Comparison of ENCODE assay signal across 8 mouse cellular contexts in genomic region chr3:88337367-88338020, GRCm38 (mm10). TPM values are rescaled to one million over a fixed set of nuclear protein-coding genes. Genes with fewer than 3 reads are reported as not detected.
A peak's percentile ranks its signal among the peaks of the same experiment; 100 is the strongest.
DNase-seq lines count a peak whose midpoint lies in the region; ATAC-seq and TF ChIP-seq lines count a peak whose summit lies in the region.

No protein-coding gene starts in this region.

- no peak overlapping the region for H3K4me2 ChIP-seq in hindbrain, embryonic 11.5 days (replicated peaks; ENCODE audit: low read depth, low read length)

- DNase-seq in embryo, embryonic 10 days (ENCODE audit: low spot score): peak; percentile 19
- no peak for DNase-seq in embryo, embryonic 9.5 days (ENCODE audit: extremely low spot score)
- DNase-seq in thymus, postnatal 0 days (ENCODE audit: low spot score): peak; percentile 57
- no peak for DNase-seq in thymus, adult 2 months
- DNase-seq in hindbrain, embryonic 11.5 days (ENCODE audit: low spot score): no peak
- no peak for DNase-seq in gastrocnemius, postnatal 25 days
- no peak for DNase-seq in adrenal gland, postnatal 36 days

- no peaks in the 10 kb centered on the region for H3K9me3 ChIP-seq in hindbrain, embryonic 11.5 days (ENCODE audit: control insufficient read depth, low read length)

- peaks cover 10% of the 10 kb centered on the region for H3K4me1 ChIP-seq in thymus, adult 2 months (replicated peaks; ENCODE audit: control insufficient read depth, insufficient read depth, low read length)
- peaks cover 8% of the 10 kb centered on the region; the same call in 1 of the 2 replicates for H3K4me1 ChIP-seq in hindbrain, embryonic 11.5 days (replicated peaks; ENCODE audit: control insufficient read depth, insufficient read depth, low read length)

- H3K36me3 ChIP-seq in thymus, adult 2 months (ENCODE audit: control insufficient read depth, insufficient read depth, low read length): peaks cover 9% of the 10 kb centered on the region
- H3K36me3 ChIP-seq in hindbrain, embryonic 11.5 days (ENCODE audit: control insufficient read depth, insufficient read depth, low read length): peaks cover 3% of the 10 kb centered on the region

- H3K27me3 ChIP-seq in thymus, adult 2 months (ENCODE audit: control insufficient read depth, insufficient read depth, low read length): no peaks in the 10 kb centered on the region
- H3K27me3 ChIP-seq in hindbrain, embryonic 11.5 days (ENCODE audit: control insufficient read depth, insufficient read depth, low read length): no peaks in the 10 kb centered on the region

- no peak for ATAC-seq in hindbrain, embryonic 11.5 days (ENCODE audit: low FRiP score)
- peak; percentile 20 for ATAC-seq in megakaryocyte, adult 5-6 weeks (ENCODE audit: poor library complexity, severe bottlenecking)

- H3K9ac ChIP-seq in hindbrain, embryonic 11.5 days (ENCODE audit: low read depth, low read length): no peak overlapping the region

- no peak overlapping the region for H3K4me3 ChIP-seq in thymus, adult 2 months (ENCODE audit: control insufficient read depth, insufficient read depth, low read length)
- 0 out of 2 replicates have a peak overlapping the region, but pooled peaks have one; percentile 3 for H3K4me3 ChIP-seq in hindbrain, embryonic 11.5 days (ENCODE audit: low read depth, low read length)

- no peak overlapping the region for H3K27ac ChIP-seq in thymus, adult 2 months (ENCODE audit: control insufficient read depth, insufficient read depth, low read length)
- no peak overlapping the region for H3K27ac ChIP-seq in hindbrain, embryonic 11.5 days (ENCODE audit: low read depth, low read length)

- 21% methylated on average over 11 of the region's 11 CpGs for WGBS in thymus, adult 2 months
- 90% methylated on average over 11 of the region's 11 CpGs for WGBS in hindbrain, embryonic 11.5 days

- TF ChIP-seq CTCF in thymus, adult 2 months (IDR thresholded peaks at IDR 0.05; ENCODE audit: borderline replicate concordance, control insufficient read depth, extremely low read depth, insufficient read depth, low read length, poor library complexity): no peak

- no peak for TF ChIP-seq POLR2A in thymus, adult 2 months (IDR thresholded peaks at IDR 0.05; ENCODE audit: control insufficient read depth, extremely low read depth, insufficient read depth, low read length, poor library complexity)

RNA-seq across cellular contexts. Expression of gene Smg5, which starts 1.4 kb away (rescaled TPM):
- 30.0 and 35.4 TPM in 2 replicates for polyA plus RNA-seq in thymus, postnatal 0 days (2015; fragmentation: Nextera tagmentation; extraction: Ambion mirVana)
- 151 and 159 TPM in 2 replicates for polyA plus RNA-seq in thymus, adult 2 months (2012; rRNA removed)
- 42.0 and 44.5 TPM in 2 replicates for polyA plus RNA-seq in hindbrain, embryonic 11.5 days (2014; fragmentation: Nextera tagmentation; extraction: Ambion mirVana)
- total RNA-seq in megakaryocyte, adult 5-6 weeks (2015): 20.6 and 21.1 TPM in 2 replicates
- 34.5 and 48.0 TPM in 2 replicates for total RNA-seq in megakaryocyte, adult 5-6 weeks (2017)
- 10 to 100 TPM; 37.4 to 43.4 TPM for total RNA-seq in gastrocnemius, postnatal 25 days (2021)
- total RNA-seq in adrenal gland, postnatal 36 days (2021): 10 to 100 TPM; 43.2 to 45.0 TPM

RNA-seq across cellular contexts. Expression of gene Tmem79, which starts 1.5 kb away (rescaled TPM):
- polyA plus RNA-seq in thymus, postnatal 0 days (2015; fragmentation: Nextera tagmentation; extraction: Ambion mirVana): 3.0 and 4.1 TPM in 2 replicates
- 8.9 and 10.4 TPM in 2 replicates for polyA plus RNA-seq in thymus, adult 2 months (2012; rRNA removed)
- polyA plus RNA-seq in hindbrain, embryonic 11.5 days (2014; fragmentation: Nextera tagmentation; extraction: Ambion mirVana): 1.7 TPM in 2 replicates
- total RNA-seq in megakaryocyte, adult 5-6 weeks (2015): 2.6 TPM in 1 of 2 replicates, not detected in the other
- total RNA-seq in megakaryocyte, adult 5-6 weeks (2017): 1.2 TPM in 1 of 2 replicates, not detected in the other
- total RNA-seq in gastrocnemius, postnatal 25 days (2021): 1 to 10 TPM; 1.7 TPM
- total RNA-seq in adrenal gland, postnatal 36 days (2021): 10 to 100 TPM in 1 of 2 experiments, 1 to 10 TPM in 1; 9.8 to 13.9 TPM

RNA-seq across cellular contexts. Expression of gene Glmp, which starts 12.7 kb away (rescaled TPM):
- polyA plus RNA-seq in thymus, postnatal 0 days (2015; fragmentation: Nextera tagmentation; extraction: Ambion mirVana): 209 and 236 TPM in 2 replicates
- polyA plus RNA-seq in thymus, adult 2 months (2012; rRNA removed): 201 and 237 TPM in 2 replicates
- 69.4 and 71.5 TPM in 2 replicates for polyA plus RNA-seq in hindbrain, embryonic 11.5 days (2014; fragmentation: Nextera tagmentation; extraction: Ambion mirVana)
- total RNA-seq in megakaryocyte, adult 5-6 weeks (2015): 146 and 170 TPM in 2 replicates
- 40.6 and 45.1 TPM in 2 replicates for total RNA-seq in megakaryocyte, adult 5-6 weeks (2017)
- 10 to 100 TPM; 36.2 to 43.9 TPM for total RNA-seq in gastrocnemius, postnatal 25 days (2021)
- 100 to 1,000 TPM; 199 to 231 TPM for total RNA-seq in adrenal gland, postnatal 36 days (2021)

RNA-seq across cellular contexts. Expression of gene Paqr6, which starts 26.9 kb away (rescaled TPM):
- polyA plus RNA-seq in thymus, postnatal 0 days (2015; fragmentation: Nextera tagmentation; extraction: Ambion mirVana): 0.49 and 0.56 TPM in 2 replicates
- 1.2 and 2.0 TPM in 2 replicates for polyA plus RNA-seq in thymus, adult 2 months (2012; rRNA removed)
- 1.3 and 1.6 TPM in 2 replicates for polyA plus RNA-seq in hindbrain, embryonic 11.5 days (2014; fragmentation: Nextera tagmentation; extraction: Ambion mirVana)
- not detected in 2 replicates for total RNA-seq in megakaryocyte, adult 5-6 weeks (2015)
- total RNA-seq in megakaryocyte, adult 5-6 weeks (2017): not detected in 2 replicates
- 1 to 10 TPM in 1 of 2 experiments, under 1 TPM in 1; 0.51 to 1.1 TPM for total RNA-seq in gastrocnemius, postnatal 25 days (2021)
- total RNA-seq in adrenal gland, postnatal 36 days (2021): 1 to 10 TPM in 1 of 2 experiments, under 1 TPM in 1; 0.96 to 1.5 TPM

RNA-seq across cellular contexts. Expression of gene Bglap3, which starts 35.0 kb away (rescaled TPM):
- 2.6 TPM in 2 replicates for polyA plus RNA-seq in thymus, postnatal 0 days (2015; fragmentation: Nextera tagmentation; extraction: Ambion mirVana)
- polyA plus RNA-seq in thymus, adult 2 months (2012; rRNA removed): 1.2 and 2.6 TPM in 2 replicates
- polyA plus RNA-seq in hindbrain, embryonic 11.5 days (2014; fragmentation: Nextera tagmentation; extraction: Ambion mirVana): 0.26 TPM in 1 of 2 replicates, not detected in the other
- not detected in 2 replicates for total RNA-seq in megakaryocyte, adult 5-6 weeks (2015)
- total RNA-seq in megakaryocyte, adult 5-6 weeks (2017): not detected in 2 replicates
- total RNA-seq in gastrocnemius, postnatal 25 days (2021): under 1 TPM in 1 of 2 experiments, not detected in 1; 0.54 TPM
- under 1 TPM in 1 of 2 experiments, not detected in 1; 0.76 TPM for total RNA-seq in adrenal gland, postnatal 36 days (2021)

Comparison
In these comparisons a context has a peak if more than half of its experiments do, and no peak if none do; other contexts are left out.
1. DNase-seq: peak in embryo, embryonic 10 days (single experiment) and thymus, postnatal 0 days (single experiment); none in embryo, embryonic 9.5 days (single experiment), thymus, adult 2 months (single experiment), hindbrain, embryonic 11.5 days (single experiment), gastrocnemius, postnatal 25 days (single experiment) and adrenal gland, postnatal 36 days (0 of 2).